Mouse (Mus musculus) fat pad, adult 2 months (tissue): ENCODE results near the gene Bag3.

ENCODE experiments used
- DNase-seq: peaks from one replicate; pipeline ENCODE4 v3.0.0-alpha.2; 2011; ENCODE audit warnings: low read depth, low spot score; ENCODE audit errors: extremely low read depth

Bag3 gene

GRCm38 (mm10) chr7:128523349-128523961 is at the start of gene Bag3:
Gene Bag3, plus strand, starts transcription at chr7:128523616.
- DNase-seq = no peak

- DNase-seq = no peak
Measured at GRCm38 (mm10) chr7:128474322-128474721, 49.1 kb upstream of the Bag3 start.

- no peak for DNase-seq
Measured at GRCm38 (mm10) chr7:128488986-128489385, 34.4 kb upstream of the Bag3 start.

- DNase-seq = no peak
Measured at GRCm38 (mm10) chr7:128494546-128494945, 28.9 kb upstream of the Bag3 start.

GRCm38 (mm10) chr7:128499801-128500200 is 23.6 kb upstream of the Bag3 start:
- DNase-seq = no peak

- DNase-seq = no peak
Measured at GRCm38 (mm10) chr7:128504091-128504490, 19.3 kb upstream of the Bag3 start.

GRCm38 (mm10) chr7:128511936-128512335 is 11.5 kb upstream of the Bag3 start:
- no peak for DNase-seq

- DNase-seq = no peak
Measured at GRCm38 (mm10) chr7:128513512-128513911, 9.9 kb upstream of the Bag3 start.

- DNase-seq = no peak
Measured at GRCm38 (mm10) chr7:128514341-128514740, 9.1 kb upstream of the Bag3 start.

GRCm38 (mm10) chr7:128516346-128516745 is 7.1 kb upstream of the Bag3 start:
- DNase-seq = no peak

GRCm38 (mm10) chr7:128519316-128520050 is 3.9 kb upstream of the Bag3 start:
- no peak for DNase-seq

- DNase-seq = no peak
Measured at GRCm38 (mm10) chr7:128523962-128524581, 656 bp downstream of the Bag3 start.

- no peak for DNase-seq
Measured at GRCm38 (mm10) chr7:128524641-128525040, 1.2 kb downstream of the Bag3 start.

GRCm38 (mm10) chr7:128526611-128527010 is 3.2 kb downstream of the Bag3 start:
- no peak for DNase-seq

- no peak for DNase-seq
Measured at GRCm38 (mm10) chr7:128528596-128528995, 5.2 kb downstream of the Bag3 start.

- DNase-seq = no peak
Measured at GRCm38 (mm10) chr7:128529126-128529525, 5.7 kb downstream of the Bag3 start.

GRCm38 (mm10) chr7:128529574-128530051 is 6.2 kb downstream of the Bag3 start:
- DNase-seq = no peak

GRCm38 (mm10) chr7:128531031-128531430 is 7.6 kb downstream of the Bag3 start:
- no peak for DNase-seq

GRCm38 (mm10) chr7:128531929-128532328 is 8.5 kb downstream of the Bag3 start:
- no peak for DNase-seq

GRCm38 (mm10) chr7:128532441-128533166 is 9.2 kb downstream of the Bag3 start:
- no peak for DNase-seq

GRCm38 (mm10) chr7:128534984-128535491 is 11.6 kb downstream of the Bag3 start:
- no peak for DNase-seq
